Mouse (Mus musculus): Measurements from ENCODE around the gene Tex12.

GRCm38 (mm10) chr9:50590856-50591518, 29.9 kb upstream of the Tex12 start:
- TF ChIP-seq CTCF (IDR thresholded peaks at IDR 0.05; ENCODE audit: borderline replicate concordance, extremely low read depth, insufficient read depth, insufficient read length) = no peak
- TF ChIP-seq POLR2A (IDR thresholded peaks at IDR 0.05; ENCODE audit: borderline replicate concordance, extremely low read depth, insufficient read depth, insufficient read length, poor library complexity, severe bottlenecking) = no peak

All from brain, embryonic 14.5 days (tissue).